Mouse (Mus musculus): ENCODE measurements around the gene Iqgap2.

- no peak for TF ChIP-seq POLR2A (IDR thresholded peaks at IDR 0.05; ENCODE audit: low read depth, low read length)
- TF ChIP-seq CTCF (IDR thresholded peaks at IDR 0.05; ENCODE audit: extremely low read depth, insufficient read length, insufficient replicate concordance, low read depth, low read length), result no peak
Observed at GRCm38 (mm10) chr13:95685736-95686135, 206.0 kb downstream of the Iqgap2 start.
